Mouse (Mus musculus) embryonic facial prominence, embryonic 13.5 days (tissue): ENCODE data around the gene Dennd4a. TPM values are rescaled to one million over a fixed set of nuclear protein-coding genes. Genes with fewer than 3 reads are reported as not detected.
"Not testable (repeated sequence)": the region's sequence is repeated elsewhere in the genome, so short reads cannot be mapped to it uniquely, and the experiment has no call there.

ENCODE experiments used
- ATAC-seq: fragments of 200-750 bp; cut with Nextera tagmentation; 2 replicates; pipeline ENCODE4 v1.8.0; 2017; ENCODE audit warnings: low read depth; ENCODE audit not compliant: insufficient number of reproducible peaks, insufficient read depth, low FRiP score, low TSS enrichment
- H3K27ac ChIP-seq: fragments of 300-500 bp; sonication (generic); 2 replicates; pipeline ENCODE4 v1.5.1; 2015; ENCODE audit warnings: moderate library complexity, mild to moderate bottlenecking, inconsistent platforms
- H3K27me3 ChIP-seq: fragments of 300-500 bp; sonication (generic); 2 replicates; pipeline ENCODE4 v1.6.1; 2015; ENCODE audit warnings: mild to moderate bottlenecking, inconsistent platforms
- H3K36me3 ChIP-seq: fragments of 300-500 bp; sonication (generic); 2 replicates; pipeline ENCODE4 v1.6.1; 2015; ENCODE audit warnings: mild to moderate bottlenecking, inconsistent platforms
- H3K4me1 ChIP-seq: fragments of 300-500 bp; sonication (generic); 2 replicates; pipeline ENCODE4 v1.6.1; 2015; ENCODE audit warnings: inconsistent platforms
- H3K4me2 ChIP-seq: fragments of 300-500 bp; sonication (generic); 2 replicates; pipeline ENCODE4 v1.6.1; 2015; ENCODE audit warnings: moderate library complexity, mild to moderate bottlenecking, inconsistent platforms
- H3K4me3 ChIP-seq: fragments of 300-500 bp; sonication (generic); 2 replicates; pipeline ENCODE4 v1.5.1; 2015; ENCODE audit warnings: mild to moderate bottlenecking, inconsistent platforms
- H3K9ac ChIP-seq: fragments of 300-500 bp; sonication (generic); 2 replicates; pipeline ENCODE4 v1.6.1; 2015; ENCODE audit warnings: mild to moderate bottlenecking, inconsistent platforms
- H3K9me3 ChIP-seq: fragments of 300-500 bp; sonication (generic); 2 replicates; pipeline ENCODE4 v1.6.1; 2016; ENCODE audit warnings: inconsistent platforms
- WGBS: fragments of 180-500 bp; shearing (Covaris S2); methylation state at CpG from one replicate; pipeline ENCODE4 v1.1.7; 2015; ENCODE audit warnings: mixed read lengths; 5-methylcytosine and 5-hydroxymethylcytosine counted together
- polyA plus RNA-seq: library from polyadenylated mRNA; unstranded; fragments of >200 nt; fragmentation: Nextera tagmentation; extraction: Ambion mirVana; gene quantifications from 2 replicates; pipeline ENCODE4 v1.2.1, GENCODE M21; 2015

Gene Dennd4a
- polyA plus RNA-seq, 1 experiment from 2014 or later: 10.8 TPM

GRCm38 (mm10) chr9:64803373-64804214 is 7.5 kb upstream of the Dennd4a start:
- 76% methylated on average over 5 of the region's 5 CpGs for WGBS
- Histone ChIP-seq H3K4me2 (no peak overlapping the region), H3K27me3 (no peaks in the 10 kb centered on the region)

GRCm38 (mm10) chr9:64805875-64806274 is 5.3 kb upstream of the Dennd4a start:
- ATAC-seq: no peak
- Histone ChIP-seq H3K27me3 (no peaks in the 10 kb centered on the region), H3K4me2 (no peak overlapping the region), H3K9ac (no peak overlapping the region), H3K4me3 (no peak overlapping the region), H3K36me3 (no peaks in the 10 kb centered on the region), H3K9me3 (no peaks in the 10 kb centered on the region), H3K27ac (no peak overlapping the region), H3K4me1 (0 out of 2 replicates have a peak, but pooled peaks cover 2% of the 10 kb centered on the region)
- WGBS: 70% methylated on average over 5 of the region's 5 CpGs

More at GRCm38 (mm10) chr9:64803373-64804214, 7.5 kb upstream of the Dennd4a start:
- no peak for ATAC-seq
- Histone ChIP-seq H3K36me3 (no peaks in the 10 kb centered on the region), H3K9ac (no peak overlapping the region), H3K27ac (no peak overlapping the region), H3K4me3 (no peak overlapping the region), H3K9me3 (peaks cover 6% of the 10 kb centered on the region), H3K4me1 (no peaks in the 10 kb centered on the region)

- no peak for ATAC-seq
- Histone ChIP-seq H3K4me3 (no peak overlapping the region), H3K27ac (no peak overlapping the region), H3K4me2 (no peak overlapping the region), H3K36me3 (no peaks in the 10 kb centered on the region), H3K27me3 (no peaks in the 10 kb centered on the region), H3K4me1 (0 out of 2 replicates have a peak, but pooled peaks cover 2% of the 10 kb centered on the region), H3K9me3 (no peaks in the 10 kb centered on the region), H3K9ac (no peak overlapping the region)
- WGBS: 75% methylated on average over 6 of the region's 6 CpGs
These were observed 4.6 kb upstream of the Dennd4a start for GRCm38 (mm10) chr9:64806335-64807060.

GRCm38 (mm10) chr9:64807061-64807808 is 3.9 kb upstream of the Dennd4a start:
- ATAC-seq: no peak
- WGBS: 81% methylated on average over 14 of the region's 14 CpGs
- Histone ChIP-seq H3K4me1 (peaks cover 7% of the 10 kb centered on the region; the same call in 1 of the 2 replicates), H3K9me3 (no peaks in the 10 kb centered on the region), H3K4me3 (no peak overlapping the region), H3K9ac (no peak overlapping the region), H3K4me2 (no peak overlapping the region), H3K36me3 (no peaks in the 10 kb centered on the region), H3K27me3 (no peaks in the 10 kb centered on the region), H3K27ac (no peak overlapping the region)

- no peak for ATAC-seq
- WGBS: 73% methylated on average over 3 of the region's 3 CpGs
- H3K9me3 ChIP-seq: no peaks in the 10 kb centered on the region
- H3K4me3 ChIP-seq: no peak overlapping the region
- H3K27ac ChIP-seq: no peak overlapping the region; the same call in 1 of the 2 replicates
- no peaks in the 10 kb centered on the region for H3K36me3 ChIP-seq
- peaks cover 10% of the 10 kb centered on the region; the same call in 1 of the 2 replicates for H3K4me1 ChIP-seq
- H3K9ac ChIP-seq: no peak overlapping the region
- no peak overlapping the region for H3K4me2 ChIP-seq
- H3K27me3 ChIP-seq: no peaks in the 10 kb centered on the region
These were observed 1.3 kb upstream of the Dennd4a start for GRCm38 (mm10) chr9:64809851-64810250.

GRCm38 (mm10) chr9:64811538-64812474 is 666 bp downstream of the Dennd4a start:
- Histone ChIP-seq H3K4me1 (peaks cover 10% of the 10 kb centered on the region; the same call in 1 of the 2 replicates), H3K9me3 (no peaks in the 10 kb centered on the region), H3K27me3 (no peaks in the 10 kb centered on the region), H3K36me3 (no peaks in the 10 kb centered on the region), H3K4me2 (peak overlapping the region; percentile 83), H3K9ac (peak overlapping the region; percentile 81), H3K4me3 (peak overlapping the region; percentile 75), H3K27ac (peak overlapping the region; percentile 93)
- under 1% methylated on average over 57 of the region's 59 CpGs for WGBS
- peak; percentile 76 for ATAC-seq

- Histone ChIP-seq H3K4me2 (peak overlapping the region; percentile 83), H3K4me3 (peak overlapping the region; percentile 75), H3K9me3 (no peaks in the 10 kb centered on the region), H3K36me3 (no peaks in the 10 kb centered on the region), H3K27me3 (no peaks in the 10 kb centered on the region), H3K4me1 (peaks cover 10% of the 10 kb centered on the region; the same call in 1 of the 2 replicates), H3K27ac (0 out of 2 replicates have a peak overlapping the region, but pooled peaks have one; percentile 93), H3K9ac (peak overlapping the region; percentile 81)
- 31% methylated on average over 1 of the region's 1 CpGs for WGBS
- ATAC-seq: no peak
These were observed 1.3 kb downstream of the Dennd4a start for GRCm38 (mm10) chr9:64812475-64812860.

GRCm38 (mm10) chr9:64814273-64814672 is 3.1 kb downstream of the Dennd4a start:
- ATAC-seq: no peak
- no peak overlapping the region for H3K4me2 ChIP-seq

GRCm38 (mm10) chr9:64819686-64820085 is 8.5 kb downstream of the Dennd4a start:
- not testable (repeated sequence) for H3K27me3 ChIP-seq, H3K9ac ChIP-seq, H3K27ac ChIP-seq, H3K4me1 ChIP-seq, H3K36me3 ChIP-seq, H3K4me2 ChIP-seq, ATAC-seq, H3K4me3 ChIP-seq, H3K9me3 ChIP-seq
- WGBS: 92% methylated on average over 4 of the region's 4 CpGs

More at GRCm38 (mm10) chr9:64814273-64814672, 3.1 kb downstream of the Dennd4a start:
- Histone ChIP-seq H3K9me3 (no peaks in the 10 kb centered on the region), H3K27ac (no peak overlapping the region), H3K4me1 (peaks cover 10% of the 10 kb centered on the region; the same call in 1 of the 2 replicates), H3K9ac (no peak overlapping the region), H3K36me3 (no peaks in the 10 kb centered on the region), H3K27me3 (no peaks in the 10 kb centered on the region), H3K4me3 (no peak overlapping the region)
- WGBS: 85% methylated on average over 6 of the region's 6 CpGs

- WGBS: 72% methylated on average over 3 of the region's 3 CpGs
- no peaks in the 10 kb centered on the region for H3K4me1 ChIP-seq
- no peaks in the 10 kb centered on the region for H3K36me3 ChIP-seq
- no peak overlapping the region for H3K4me2 ChIP-seq
- H3K27me3 ChIP-seq: no peaks in the 10 kb centered on the region
- H3K9ac ChIP-seq: no peak overlapping the region
- no peak overlapping the region for H3K27ac ChIP-seq
- no peak for ATAC-seq
- no peak overlapping the region for H3K4me3 ChIP-seq
- H3K9me3 ChIP-seq: no peaks in the 10 kb centered on the region
These were observed 9.1 kb downstream of the Dennd4a start for GRCm38 (mm10) chr9:64820086-64820795.
